Mouse (Mus musculus): ENCODE data around the gene Rab3a.

Gene Rab3a

DNA sequence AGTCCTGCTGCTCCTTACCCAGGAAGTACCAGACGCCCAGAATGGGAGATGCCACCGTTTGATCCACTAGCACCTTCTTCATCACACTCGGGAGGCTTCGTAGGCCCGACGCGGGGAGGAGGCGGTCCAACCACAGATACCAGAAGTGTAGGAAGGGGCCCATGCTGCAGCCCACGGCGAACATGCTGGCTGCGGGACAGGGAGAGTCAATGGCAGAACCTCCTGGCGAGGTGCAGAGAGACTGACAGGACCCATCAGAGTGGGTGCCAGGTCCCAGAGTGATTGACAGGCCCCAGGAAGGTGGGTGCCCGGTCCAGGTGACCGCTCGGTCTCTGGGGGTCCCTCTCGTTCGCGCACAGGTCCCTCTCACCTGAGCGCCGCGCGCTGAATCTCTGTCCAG, 5.9 kb downstream of the Rab3a start:
- no peak for DNase-seq

- DNase-seq = peak; percentile 100
Measured at GRCm38 (mm10) chr8:70760775-70761406, 6.4 kb downstream of the Rab3a start, which contains the start of gene Mpv17l2. Gene Mpv17l2, minus strand, starts transcription at chr8:70760946.

GRCm38 (mm10) chr8:70762118-70762517, 7.6 kb downstream of the Rab3a start:
- no peak for DNase-seq

- DNase-seq = peak; percentile 58
Measured at GRCm38 (mm10) chr8:70763354-70763753, 8.9 kb downstream of the Rab3a start.

DNA sequence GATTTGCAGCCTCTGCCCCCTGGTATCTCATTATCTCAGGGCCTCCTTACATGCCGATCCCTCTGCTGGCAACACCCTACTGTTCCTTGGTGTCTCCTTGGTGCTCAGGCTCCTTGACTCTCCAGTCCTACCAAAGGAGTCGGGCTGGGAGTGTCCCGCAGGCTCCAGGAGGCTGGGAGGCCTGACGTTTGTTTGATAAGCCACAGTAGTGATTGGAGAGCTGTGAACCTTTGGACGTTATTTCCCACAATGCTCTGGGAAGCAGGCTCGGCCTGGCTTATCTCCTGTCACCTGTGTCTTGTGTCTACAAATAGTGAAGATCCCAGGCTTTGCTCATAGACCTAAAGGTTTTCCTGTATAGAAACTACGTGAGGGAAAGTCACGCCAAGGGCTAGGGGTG, 9.5 kb downstream of the Rab3a start:
- no peak for DNase-seq

DNA sequence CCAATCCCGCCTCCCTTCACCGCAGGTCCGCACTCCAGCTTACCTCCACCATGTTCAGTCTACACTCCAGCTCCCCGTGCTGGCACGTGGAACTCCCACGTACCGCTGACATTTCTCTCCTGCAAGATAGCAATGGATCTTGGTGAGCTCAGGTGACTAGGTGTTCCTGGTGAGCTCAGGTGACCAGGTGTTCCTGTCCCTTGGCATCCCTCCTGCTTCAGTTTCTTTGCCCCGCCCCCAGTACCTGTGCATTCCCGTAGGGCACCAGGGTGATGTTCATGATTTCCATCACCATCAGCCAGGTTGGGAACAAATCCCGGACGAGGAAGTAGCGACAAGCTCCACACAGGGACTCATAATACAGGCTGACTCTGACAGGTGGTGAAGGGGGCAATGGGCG, 10.2 kb downstream of the Rab3a start:
- DNase-seq = no peak

DNA sequence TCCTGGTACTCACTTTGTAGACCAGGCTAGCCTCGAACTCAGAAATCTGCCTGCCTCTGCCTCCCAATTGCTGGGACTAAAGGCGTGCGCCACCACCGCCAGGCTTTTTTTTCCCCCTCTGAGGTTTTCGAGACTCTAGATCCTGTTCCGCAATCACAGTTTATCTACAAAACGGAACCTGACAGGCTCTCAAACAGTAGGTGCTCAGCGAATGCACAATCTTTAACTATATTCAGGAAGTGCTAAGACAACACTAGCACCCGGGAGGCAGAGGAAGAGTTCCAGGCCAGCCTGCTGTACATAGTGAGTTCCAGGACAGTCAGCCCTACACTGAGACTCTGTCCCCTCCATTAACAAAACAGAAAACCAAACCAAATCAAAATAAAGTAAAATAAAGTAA, 10.8 kb downstream of the Rab3a start:
- DNase-seq = no peak

DNA sequence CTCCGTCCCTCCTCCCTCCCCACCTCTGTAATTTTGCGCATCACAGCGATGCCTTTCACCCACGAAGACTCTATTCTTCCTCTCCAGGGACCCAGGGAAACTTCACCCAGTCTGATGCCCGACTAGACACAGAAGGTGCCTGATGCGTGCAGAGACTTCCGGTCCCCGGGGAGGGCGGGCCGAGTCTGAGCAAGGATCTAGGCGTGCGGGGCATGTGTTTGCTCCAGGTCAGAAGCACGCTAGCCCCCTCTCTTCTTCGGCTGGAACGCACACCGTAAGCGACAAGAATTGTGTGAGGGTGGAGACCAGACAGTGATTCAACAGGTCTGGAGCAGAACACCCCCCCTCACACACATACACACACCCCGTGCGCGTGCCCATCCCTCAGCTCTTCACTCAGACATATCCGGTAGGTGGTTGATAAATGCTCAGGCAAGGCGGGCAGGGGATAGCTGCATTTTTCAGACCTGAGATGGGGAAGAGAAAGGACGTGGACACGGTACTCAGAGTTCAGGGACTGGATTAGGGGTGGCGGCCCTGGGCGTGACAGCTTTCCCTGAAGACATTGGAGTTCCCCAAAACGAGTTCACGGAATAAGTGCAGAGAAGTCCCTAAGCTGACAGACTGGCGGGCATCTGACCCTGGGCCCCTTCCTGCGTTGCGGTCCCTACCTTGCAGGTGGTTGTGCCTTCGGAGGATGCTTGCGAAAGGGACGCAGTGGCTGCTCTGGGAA, 11.5 kb downstream of the Rab3a start:
- DNase-seq = no peak

- peak; percentile 70 for DNase-seq
Measured at GRCm38 (mm10) chr8:70766571-70767440, 12.3 kb downstream of the Rab3a start.

- DNase-seq = no peak
Measured at GRCm38 (mm10) chr8:70767503-70767902, 13.0 kb downstream of the Rab3a start.

GRCm38 (mm10) chr8:70768231-70768776, 13.8 kb downstream of the Rab3a start:
- no peak for DNase-seq

- no peak for DNase-seq
Measured at GRCm38 (mm10) chr8:70768956-70769355, 14.5 kb downstream of the Rab3a start.

DNA sequence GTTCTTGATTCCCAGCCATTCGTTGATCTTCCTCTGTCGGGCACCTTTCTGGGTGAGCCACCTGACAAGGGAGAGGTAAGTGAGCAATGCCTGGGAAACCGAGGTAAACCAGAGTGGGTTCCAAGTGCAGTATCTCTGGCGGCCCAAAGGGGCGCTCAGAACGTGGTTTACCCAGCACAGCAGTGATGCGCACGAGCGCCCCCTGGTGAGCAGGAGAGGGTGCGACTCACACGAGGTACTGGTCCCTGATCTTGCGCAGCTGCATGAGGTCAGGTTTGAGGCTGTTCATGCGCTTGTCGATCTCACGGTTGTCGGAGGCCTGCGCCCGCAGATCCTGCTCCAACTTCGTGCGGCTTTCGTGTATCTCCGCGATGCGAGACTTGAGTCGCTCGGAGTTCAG, 14.9 kb downstream of the Rab3a start:
- DNase-seq = peak; percentile 94

GRCm38 (mm10) chr8:70769858-70770257, 15.4 kb downstream of the Rab3a start:
- no peak for DNase-seq

DNA sequence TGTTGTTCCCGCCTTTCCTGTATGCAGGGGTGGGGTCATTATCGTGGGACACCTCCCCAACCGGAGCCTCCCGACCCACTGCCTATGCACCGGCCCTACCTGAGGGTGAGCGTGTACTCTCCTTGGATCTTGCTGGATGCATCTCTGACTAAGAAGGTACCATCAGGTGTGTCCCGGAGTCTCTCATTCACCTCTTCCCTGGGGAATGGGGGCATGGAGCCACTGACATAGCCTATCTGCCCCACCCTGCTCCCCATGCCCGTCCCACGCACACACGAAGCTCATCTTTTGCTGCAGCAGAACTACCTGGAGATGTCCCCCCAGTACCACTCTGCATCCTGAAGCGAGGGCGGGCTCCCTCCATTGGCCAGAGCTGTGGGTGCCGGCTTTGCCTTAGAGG, 16.3 kb downstream of the Rab3a start:
- DNase-seq = no peak

- no peak for DNase-seq
Measured at GRCm38 (mm10) chr8:70771217-70771616, 16.7 kb downstream of the Rab3a start.

DNA sequence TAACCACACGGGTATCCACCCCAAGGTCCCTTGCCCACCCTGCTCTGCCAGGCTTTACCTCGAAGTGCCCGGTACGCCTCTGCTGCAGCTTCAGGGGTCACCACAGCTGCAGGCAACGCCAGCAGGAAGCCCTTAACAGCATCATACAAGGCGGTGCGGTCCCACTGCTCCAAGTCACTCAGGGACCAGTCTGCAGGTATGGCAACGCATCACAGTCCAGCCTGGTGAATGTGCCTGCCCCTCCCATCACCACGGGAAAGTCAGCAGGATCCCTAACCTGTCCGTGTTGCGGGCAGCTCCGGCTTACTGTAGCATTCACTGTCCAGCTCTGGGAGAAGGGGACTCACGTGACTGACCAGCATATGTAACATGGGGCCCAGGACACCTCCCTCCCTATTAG, 17.6 kb downstream of the Rab3a start:
- no peak for DNase-seq

DNA sequence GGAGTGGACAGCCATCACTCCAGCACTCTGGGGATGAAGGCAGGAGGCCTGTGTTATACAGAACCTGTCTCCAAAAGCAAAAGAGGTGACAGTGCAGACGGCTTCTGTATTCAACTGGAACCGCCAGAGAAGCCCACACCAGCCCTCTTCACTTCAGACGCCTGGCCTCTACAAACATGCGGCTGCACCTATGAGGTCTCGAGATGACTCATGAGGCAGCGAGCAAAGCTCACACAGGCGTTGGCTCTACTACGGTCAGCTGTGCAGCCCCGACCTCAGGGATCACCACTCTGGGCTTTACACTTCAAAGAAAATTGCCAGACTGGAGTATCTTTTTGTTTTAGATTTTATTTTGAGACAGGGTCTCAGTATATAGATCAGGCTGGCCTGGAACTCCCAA, 18.4 kb downstream of the Rab3a start:
- DNase-seq = no peak

GRCm38 (mm10) chr8:70773410-70773809, 18.9 kb downstream of the Rab3a start:
- DNase-seq = no peak

DNA sequence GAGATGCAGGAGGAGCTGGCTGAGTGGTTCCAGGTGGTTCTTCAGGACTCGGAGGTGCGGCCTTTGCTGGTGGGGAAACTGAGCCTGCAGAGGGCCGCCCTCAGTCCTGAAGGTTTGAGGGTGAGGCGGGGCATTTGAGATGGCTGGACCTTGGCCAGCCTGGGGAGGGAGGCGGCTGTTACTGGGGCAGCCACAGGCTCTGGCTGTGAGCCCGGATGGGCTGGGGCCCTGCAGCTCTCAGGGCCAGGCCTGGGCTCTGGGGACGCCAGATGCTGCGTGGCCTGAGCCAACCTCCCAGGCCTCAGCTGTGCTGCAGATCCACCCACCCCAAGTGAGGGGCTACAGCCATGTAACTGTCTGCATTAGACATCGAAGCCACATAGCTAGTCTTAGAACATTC, 19.4 kb downstream of the Rab3a start:
- no peak for DNase-seq

- DNase-seq = no peak
Measured at GRCm38 (mm10) chr8:70774740-70775139, 20.3 kb downstream of the Rab3a start.

GRCm38 (mm10) chr8:70775227-70775626, 20.7 kb downstream of the Rab3a start:
- no peak for DNase-seq

- DNase-seq = no peak
Measured at GRCm38 (mm10) chr8:70775851-70776495, 21.5 kb downstream of the Rab3a start.
